Mouse (Mus musculus) stomach, embryonic 14.5 days (tissue): ENCODE data around the gene Zfp867. TPM values are rescaled to one million over a fixed set of nuclear protein-coding genes. Genes with fewer than 3 reads are reported as not detected.

Experiments
- ATAC-seq: fragments of 200-750 bp; cut with Nextera tagmentation; 2 replicates; pipeline ENCODE4 v1.8.0; 2017; ENCODE audit warnings: low read depth, moderate TSS enrichment; ENCODE audit not compliant: insufficient number of reproducible peaks, insufficient read depth, low FRiP score
- H3K27ac ChIP-seq: fragments of 300-500 bp; sonication (generic); 2 replicates; pipeline ENCODE4 v1.5.1; 2014; ENCODE audit warnings: mild to moderate bottlenecking, low read length, moderate library complexity, mixed read lengths
- H3K27me3 ChIP-seq: fragments of 300-500 bp; sonication (generic); 2 replicates; pipeline ENCODE4 v1.6.1; 2014; ENCODE audit warnings: low read length, control low read depth, mixed read lengths; ENCODE audit not compliant: control insufficient read depth, insufficient read depth
- H3K36me3 ChIP-seq: fragments of 300-500 bp; sonication (generic); 2 replicates; pipeline ENCODE4 v1.6.1; 2014; ENCODE audit warnings: mild to moderate bottlenecking, control low read depth, low read length, moderate library complexity, mixed read lengths; ENCODE audit not compliant: control insufficient read depth, insufficient read depth
- H3K4me1 ChIP-seq: fragments of 300-500 bp; sonication (generic); 2 replicates; pipeline ENCODE4 v1.6.1; 2014; ENCODE audit warnings: low read length, control low read depth, mixed read lengths; ENCODE audit not compliant: control insufficient read depth, insufficient read depth
- H3K4me2 ChIP-seq: fragments of 300-500 bp; sonication (generic); replicated peaks from 2 replicates; pipeline ENCODE4 v1.6.1; 2014; ENCODE audit warnings: low read depth, low read length, control low read depth
- H3K4me3 ChIP-seq: fragments of 300-500 bp; sonication (generic); 2 replicates; pipeline ENCODE4 v1.5.1; 2014; ENCODE audit warnings: low read depth, low read length, control low read depth
- H3K9ac ChIP-seq: fragments of 300-500 bp; sonication (generic); replicated peaks from 2 replicates; pipeline ENCODE4 v1.6.1; 2014; ENCODE audit warnings: low read depth, mild to moderate bottlenecking, control low read depth, low read length, moderate library complexity, mixed read lengths
- H3K9me3 ChIP-seq: fragments of 300-500 bp; sonication (generic); 2 replicates; pipeline ENCODE4 v1.6.1; 2016; ENCODE audit warnings: low read depth, low read length, control low read depth; ENCODE audit not compliant: control insufficient read depth
- whole genome bisulfite sequencing: fragments of 180-500 bp; shearing (Covaris S2); extraction: QIAGEN DNeasy Blood & Tissue Kit; methylation state at CpG from one replicate; pipeline ENCODE4 v1.1.7; 2014; 5-methylcytosine and 5-hydroxymethylcytosine counted together
- polyA plus RNA-seq: library from polyadenylated mRNA; unstranded; fragments of >200 nt; fragmentation: Nextera tagmentation; extraction: Ambion mirVana; gene quantifications from 2 replicates; pipeline ENCODE4 v1.2.1, GENCODE M21; 2014

Zfp867 gene
- 9.0 and 9.1 TPM in 2 replicates for polyA plus RNA-seq

DNA sequence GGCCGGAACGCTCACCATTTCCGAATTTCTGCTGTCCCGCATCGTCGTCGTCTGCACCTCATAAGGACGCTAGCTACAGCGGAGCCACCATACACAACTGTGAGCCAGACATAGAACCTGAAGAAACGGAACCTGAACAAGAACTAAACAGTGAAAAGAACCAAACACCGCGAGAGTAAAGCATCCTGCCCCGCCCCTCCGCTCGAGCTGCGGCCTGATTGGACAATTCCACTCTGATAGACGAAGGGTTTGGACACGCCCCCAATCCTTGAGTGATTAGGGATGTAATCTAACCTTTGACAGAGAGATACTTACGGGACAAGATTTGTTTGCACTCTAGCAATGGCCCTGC is at the start of gene Zfp867:
Gene Zfp867, minus strand, starts transcription at position 149 of the 352 bp plus-strand sequence.
- Histone ChIP-seq H3K9me3 (no peaks in the 10 kb centered on the region), H3K27ac (peak within 1 kb of the TSS; percentile 55), H3K4me2 (peak within 1 kb of the TSS; percentile 81), H3K4me3 (peak within 1 kb of the TSS; percentile 85), H3K27me3 (no peaks in the 10 kb centered on the region), H3K4me1 (0 out of 2 replicates have a peak, but pooled peaks cover 7% of the 10 kb centered on the region), H3K9ac (peak within 1 kb of the TSS; percentile 84), H3K36me3 (no peaks in the 10 kb centered on the region)
- under 1% methylated on average over 19 of the region's 19 CpGs for WGBS
- ATAC-seq = peak; percentile 87

DNA sequence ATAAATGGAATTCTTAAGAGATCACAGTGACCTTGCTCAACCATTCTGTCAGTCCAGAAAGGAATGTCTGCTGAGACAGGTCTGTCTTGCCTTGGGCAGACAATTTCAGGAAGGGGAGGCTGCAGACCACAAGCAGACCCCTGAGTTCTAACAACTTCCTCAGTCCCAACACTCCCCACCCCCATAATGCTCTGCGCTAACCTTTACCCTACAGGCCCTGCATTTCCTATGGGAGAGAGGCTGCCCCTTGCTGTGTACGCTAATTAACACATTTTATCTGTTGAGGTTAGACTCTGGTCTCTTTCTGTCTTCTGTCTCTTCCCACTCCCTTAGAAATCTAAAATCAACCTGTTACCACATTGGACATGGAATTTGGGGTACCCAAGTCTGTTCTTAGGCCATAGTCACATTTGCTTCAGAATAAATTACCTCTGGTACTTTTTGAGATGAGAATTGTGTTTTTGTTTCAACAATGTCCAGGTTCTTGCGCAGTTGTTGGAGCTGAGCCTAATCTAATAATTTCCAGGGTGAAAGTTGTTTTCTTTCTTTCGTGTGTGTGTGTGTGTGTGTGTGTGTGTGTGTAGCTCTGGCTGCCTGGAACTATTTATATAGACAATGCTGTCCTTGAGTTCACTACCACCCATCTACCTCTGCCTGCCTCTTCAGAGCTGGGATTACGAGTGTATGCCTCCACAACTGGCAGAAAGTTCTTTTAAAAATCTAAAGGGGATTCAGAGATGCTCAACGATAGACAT is 47.6 kb upstream of the Zfp867 start:
- no peak for ATAC-seq
- no peak overlapping the region for H3K9ac ChIP-seq
- no peak overlapping the region for H3K4me3 ChIP-seq
- no peaks in the 10 kb centered on the region for H3K36me3 ChIP-seq
- no peaks in the 10 kb centered on the region for H3K27me3 ChIP-seq
- 70% methylated on average over 6 of the region's 6 CpGs for WGBS
- no peaks in the 10 kb centered on the region for H3K9me3 ChIP-seq
- H3K4me1 ChIP-seq = 0 out of 2 replicates have a peak, but pooled peaks cover 2% of the 10 kb centered on the region
- peak overlapping the region; percentile 61; the same call in 1 of the 2 replicates for H3K27ac ChIP-seq
- no peak overlapping the region for H3K4me2 ChIP-seq

- 0 out of 2 replicates have a peak, but pooled peaks cover 2% of the 10 kb centered on the region for H3K4me1 ChIP-seq
These were observed 46.0 kb upstream of the Zfp867 start for GRCm38 (mm10) chr11:59518226-59518625.

DNA sequence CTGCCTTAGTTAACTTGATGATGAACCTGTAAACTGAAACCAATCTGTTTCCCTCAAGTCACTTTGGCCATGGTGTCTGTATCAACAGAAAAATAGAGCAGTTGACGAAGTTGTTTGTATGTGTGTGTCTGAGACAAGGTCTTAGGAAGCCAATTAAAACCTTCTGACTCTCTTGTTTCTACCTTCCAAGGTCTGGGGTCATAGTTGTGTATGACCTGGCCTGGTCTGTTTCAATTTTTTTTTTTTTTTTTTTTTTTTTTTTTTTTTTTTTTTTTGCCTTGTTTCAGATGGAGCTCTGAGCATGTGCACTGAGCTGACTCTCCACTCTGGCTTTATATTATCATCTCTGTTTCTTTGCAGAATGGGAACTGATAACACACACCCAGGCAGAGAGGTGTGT is 45.2 kb upstream of the Zfp867 start:
- no peak overlapping the region for H3K9ac ChIP-seq
- 0 out of 2 replicates have a peak, but pooled peaks cover 2% of the 10 kb centered on the region for H3K4me1 ChIP-seq
- H3K4me3 ChIP-seq = no peak overlapping the region
- H3K4me2 ChIP-seq = no peak overlapping the region
- H3K27ac ChIP-seq = no peak overlapping the region
- no peaks in the 10 kb centered on the region for H3K27me3 ChIP-seq
- no peaks in the 10 kb centered on the region for H3K9me3 ChIP-seq
- 98% methylated on average over 1 of the region's 1 CpGs for WGBS
- H3K36me3 ChIP-seq = no peaks in the 10 kb centered on the region
- no peak for ATAC-seq

More at GRCm38 (mm10) chr11:59518226-59518625, 46.0 kb upstream of the Zfp867 start:
- Histone ChIP-seq H3K4me3 (no peak overlapping the region), H3K4me2 (no peak overlapping the region), H3K27ac (no peak overlapping the region), H3K36me3 (no peaks in the 10 kb centered on the region), H3K9me3 (no peaks in the 10 kb centered on the region), H3K27me3 (no peaks in the 10 kb centered on the region), H3K9ac (no peak overlapping the region)
- WGBS = 51% methylated on average over 10 of the region's 10 CpGs
- ATAC-seq = no peak

GRCm38 (mm10) chr11:59514789-59515188 is 42.5 kb upstream of the Zfp867 start:
- Histone ChIP-seq H3K27me3 (no peaks in the 10 kb centered on the region), H3K36me3 (peaks cover 5% of the 10 kb centered on the region; the same call in 1 of the 2 replicates), H3K9me3 (no peaks in the 10 kb centered on the region), H3K4me2 (no peak overlapping the region), H3K27ac (no peak overlapping the region), H3K4me3 (no peak overlapping the region), H3K9ac (no peak overlapping the region), H3K4me1 (0 out of 2 replicates have a peak, but pooled peaks cover 2% of the 10 kb centered on the region)
- ATAC-seq = no peak
- WGBS = 67% methylated on average over 3 of the region's 3 CpGs

DNA sequence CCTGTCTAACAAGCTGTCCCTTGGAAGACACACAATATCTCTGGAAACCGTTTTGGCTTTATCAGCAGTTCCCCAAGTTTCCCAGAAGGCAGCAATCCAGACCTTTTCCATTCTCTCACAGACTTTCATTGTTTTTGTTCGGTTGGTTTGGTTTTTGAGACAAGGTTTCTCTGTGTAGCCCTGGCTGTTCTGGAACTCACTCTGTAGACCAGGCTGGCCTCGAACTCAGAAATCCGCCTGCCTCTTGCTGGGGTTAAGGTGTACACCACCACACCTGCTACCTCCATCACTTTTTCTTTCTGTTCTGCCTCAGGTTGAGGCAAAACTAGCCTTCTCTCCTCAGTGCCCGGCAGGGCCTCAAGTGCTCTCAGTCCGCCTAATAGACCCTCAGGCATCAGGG is 42.1 kb upstream of the Zfp867 start:
- Histone ChIP-seq H3K27me3 (no peaks in the 10 kb centered on the region), H3K4me1 (0 out of 2 replicates have a peak, but pooled peaks cover 2% of the 10 kb centered on the region), H3K27ac (no peak overlapping the region), H3K4me3 (no peak overlapping the region), H3K9me3 (no peaks in the 10 kb centered on the region), H3K4me2 (no peak overlapping the region), H3K9ac (no peak overlapping the region), H3K36me3 (peaks cover 5% of the 10 kb centered on the region; the same call in 1 of the 2 replicates)
- ATAC-seq = no peak
- 69% methylated on average over 6 of the region's 6 CpGs for WGBS

- no peak overlapping the region for H3K4me3 ChIP-seq
- 0 out of 2 replicates have a peak, but pooled peaks cover 2% of the 10 kb centered on the region for H3K4me1 ChIP-seq
- H3K36me3 ChIP-seq = peaks cover 5% of the 10 kb centered on the region; the same call in 1 of the 2 replicates
- no peak overlapping the region for H3K9ac ChIP-seq
- WGBS = 77% methylated on average over 3 of the region's 3 CpGs
- H3K4me2 ChIP-seq = no peak overlapping the region
- H3K9me3 ChIP-seq = no peaks in the 10 kb centered on the region
- ATAC-seq = no peak
- no peaks in the 10 kb centered on the region for H3K27me3 ChIP-seq
- H3K27ac ChIP-seq = no peak overlapping the region
These were observed 41.3 kb upstream of the Zfp867 start for GRCm38 (mm10) chr11:59513556-59513955.

GRCm38 (mm10) chr11:59512733-59513132 is 40.5 kb upstream of the Zfp867 start:
- H3K36me3 ChIP-seq = peaks cover 5% of the 10 kb centered on the region; the same call in 1 of the 2 replicates
- no peak overlapping the region for H3K4me3 ChIP-seq
- WGBS = 87% methylated on average over 10 of the region's 10 CpGs
- H3K4me1 ChIP-seq = no peaks in the 10 kb centered on the region
- no peak overlapping the region for H3K27ac ChIP-seq
- no peak overlapping the region for H3K9ac ChIP-seq
- H3K27me3 ChIP-seq = no peaks in the 10 kb centered on the region
- H3K4me2 ChIP-seq = no peak overlapping the region
- no peak for ATAC-seq
- H3K9me3 ChIP-seq = no peaks in the 10 kb centered on the region
